Mouse (Mus musculus) testis, adult 2 months (tissue): Measurements from ENCODE around the gene Mymk.

ENCODE experiments used
- CTCF ChIP-seq: fragments of 200-500 bp; IDR thresholded peaks from 2 replicates; pipeline ENCODE4 v1.5.1; 2012; ENCODE audit warnings: low read depth, mild to moderate bottlenecking, inconsistent platforms, low read length, moderate library complexity; ENCODE audit not compliant: control insufficient read depth, insufficient read depth, insufficient replicate concordance
- POLR2A ChIP-seq: fragments of 200-500 bp; IDR thresholded peaks from 2 replicates; pipeline ENCODE4 v1.6.1; 2012; ENCODE audit warnings: low read depth, mild to moderate bottlenecking, inconsistent platforms, low read length, moderate library complexity; ENCODE audit not compliant: control insufficient read depth

GRCm38 (mm10) chr2:27058751-27059150 lies 13.2 kb downstream of the Mymk start:
- TF ChIP-seq CTCF (no peak), POLR2A (no peak)
